Mouse (Mus musculus): ENCODE measurements around the gene Abl1.

Abl1 gene

GRCm38 (mm10) chr2:31689045-31689444, 869 bp downstream of the Abl1 start:
- DNase-seq (ENCODE audit: low spot score in 2 of 2), result no peak

DNA sequence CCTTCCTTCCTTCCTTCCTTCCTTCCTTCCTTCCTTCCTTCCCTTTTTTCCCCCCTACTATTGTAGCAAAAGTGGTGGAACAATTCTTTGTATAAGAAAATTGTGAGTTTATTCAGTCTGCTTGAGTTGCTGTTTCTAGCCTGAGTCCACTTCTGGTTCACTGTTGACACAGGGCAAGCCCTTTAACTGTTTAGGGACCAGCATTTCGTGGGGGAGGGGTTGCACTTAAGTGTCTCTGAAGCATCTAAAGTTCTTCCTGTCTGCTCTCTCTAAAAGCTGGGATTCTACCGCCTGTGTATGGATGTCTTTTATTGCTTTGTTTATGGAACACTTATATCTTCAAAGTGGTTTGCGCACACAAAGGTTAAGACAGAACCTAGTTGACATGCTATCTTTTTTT, 1.9 kb downstream of the Abl1 start:
- DNase-seq (ENCODE audit: low spot score in 2 of 2), result no peak

DNA sequence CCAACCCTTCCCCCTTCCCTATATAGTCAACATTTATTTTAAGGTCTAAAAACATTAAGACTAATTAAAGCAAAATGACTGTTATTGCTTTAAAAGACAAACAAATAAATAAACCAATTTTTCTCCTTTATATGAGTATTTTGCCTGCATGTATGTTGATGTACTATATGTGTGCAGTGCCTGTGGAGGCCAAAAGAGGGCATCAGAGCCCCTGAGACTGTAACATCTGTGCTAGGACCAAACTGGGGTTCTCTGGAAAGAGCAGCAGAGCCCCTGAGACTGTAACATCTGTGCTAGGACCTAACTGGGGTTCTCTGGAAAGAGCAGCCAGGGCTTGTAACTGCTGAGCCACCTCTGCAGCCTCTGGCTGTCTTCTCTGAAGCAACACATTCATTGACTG, 10.0 kb downstream of the Abl1 start:
- DNase-seq (ENCODE audit: low spot score in 2 of 2), result no peak

DNA sequence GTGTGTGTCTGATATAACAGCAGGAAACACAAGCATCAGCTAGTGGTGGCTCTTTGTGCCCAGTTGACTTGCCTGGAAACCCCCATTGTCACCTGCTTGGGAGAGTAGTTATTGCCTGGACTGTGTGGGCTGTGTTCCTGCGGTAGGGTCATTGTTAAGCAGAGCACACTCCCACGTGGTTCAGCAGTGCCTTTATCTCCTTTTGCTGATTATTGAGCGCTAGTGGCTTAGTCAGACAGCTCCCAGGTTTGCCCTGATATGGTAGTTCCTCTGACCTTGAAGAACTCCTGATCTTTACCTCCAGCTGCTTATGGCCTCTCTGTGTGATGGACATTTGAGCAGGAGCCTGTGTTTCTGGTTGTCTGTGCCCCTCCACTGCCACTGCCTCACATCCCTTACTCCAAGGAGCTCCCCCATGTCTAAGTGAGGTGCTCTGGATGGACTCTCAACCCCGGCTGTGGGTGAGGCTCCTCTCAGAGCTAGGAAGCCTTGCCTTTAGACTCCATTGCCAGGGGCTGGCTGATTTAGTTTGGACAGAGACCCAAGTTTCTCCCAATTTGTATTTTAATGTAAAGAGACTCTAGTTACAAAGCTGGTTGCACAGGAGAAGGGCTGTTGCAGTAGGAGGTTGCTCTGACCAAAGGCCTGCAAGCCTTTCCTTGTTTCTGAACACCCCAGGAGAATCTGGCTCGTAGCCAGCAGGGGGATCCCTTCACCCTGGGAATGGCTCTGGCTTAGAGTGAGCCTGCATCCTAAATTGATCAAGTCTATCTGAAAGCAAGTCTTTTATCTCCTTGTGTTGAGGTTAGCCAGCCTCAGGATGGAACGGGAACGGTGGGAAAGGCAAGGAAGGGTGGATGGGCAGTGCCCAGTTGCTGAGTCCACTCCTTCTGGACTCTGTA, 12.6 kb downstream of the Abl1 start:
- no peak for DNase-seq (ENCODE audit: low spot score in 2 of 2)

DNA sequence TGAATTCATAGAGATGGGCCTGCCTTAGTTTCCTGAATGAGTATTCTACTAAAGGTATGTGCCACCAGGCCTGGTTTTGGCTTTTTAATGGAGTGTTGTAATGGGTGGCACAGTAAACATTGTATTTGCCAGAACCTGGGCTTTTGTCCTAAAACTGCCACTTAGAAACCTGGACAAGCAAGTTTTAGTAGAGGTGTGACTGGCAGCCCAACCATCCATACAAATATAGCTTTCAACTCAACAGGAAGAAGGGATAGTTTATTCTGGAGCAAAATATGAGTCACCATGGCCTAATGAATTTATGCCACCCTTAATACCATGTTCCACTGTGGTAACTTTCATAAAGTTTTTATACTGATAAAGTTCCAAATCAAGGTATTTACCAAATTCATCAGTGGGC, 15.1 kb downstream of the Abl1 start:
- no peak for DNase-seq (ENCODE audit: low spot score in 2 of 2)

GRCm38 (mm10) chr2:31705914-31706313, 17.7 kb downstream of the Abl1 start:
- no peak for DNase-seq (ENCODE audit: low spot score in 2 of 2)

GRCm38 (mm10) chr2:31706531-31706930, 18.4 kb downstream of the Abl1 start:
- no peak for DNase-seq (ENCODE audit: low spot score in 2 of 2)

DNA sequence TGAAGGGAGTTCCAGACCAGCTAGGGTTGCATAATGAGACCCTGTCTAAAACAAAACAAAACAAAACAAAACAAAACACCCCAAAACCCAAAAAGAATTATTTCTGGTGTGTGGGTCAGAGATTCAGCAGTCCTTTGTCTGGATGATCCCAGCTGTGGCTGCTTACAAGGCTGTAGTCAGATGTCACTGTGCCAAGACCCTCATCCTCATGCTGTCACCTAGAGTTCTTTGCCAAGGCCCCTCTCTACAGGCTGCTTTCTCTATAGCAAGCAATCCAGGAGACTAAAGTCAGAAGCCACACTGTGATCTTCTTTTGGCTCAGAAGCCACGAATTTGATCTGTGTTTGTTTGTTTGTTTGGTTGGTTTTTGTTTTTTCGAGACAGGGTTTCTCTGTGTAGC, 24.5 kb downstream of the Abl1 start:
- DNase-seq (ENCODE audit: low spot score in 2 of 2), result peak in 1 of 2 experiments; percentile 11

DNA sequence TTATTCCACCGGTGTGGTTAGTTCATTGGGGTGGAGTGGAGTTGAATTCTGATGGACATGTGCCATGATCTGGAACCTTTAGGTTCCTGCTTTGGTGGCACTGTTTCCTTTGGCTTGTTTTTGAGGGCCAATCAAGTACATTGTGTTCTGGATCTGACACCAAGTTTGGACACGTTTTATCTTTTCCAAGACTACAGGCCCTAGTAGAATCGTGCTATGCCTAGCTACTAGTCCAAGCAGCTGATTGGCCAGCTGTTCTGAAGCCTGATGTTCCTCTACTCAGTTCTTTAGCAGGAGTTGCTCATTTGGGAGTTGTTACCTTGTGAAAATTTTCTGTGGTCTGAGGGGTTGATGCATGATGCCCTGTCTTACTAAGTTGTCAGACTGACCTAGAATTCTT, 25.6 kb downstream of the Abl1 start:
- no peak for DNase-seq (ENCODE audit: low spot score in 2 of 2)

GRCm38 (mm10) chr2:31714780-31715179, 26.6 kb downstream of the Abl1 start:
- DNase-seq (ENCODE audit: low spot score in 2 of 2), result no peak

DNA sequence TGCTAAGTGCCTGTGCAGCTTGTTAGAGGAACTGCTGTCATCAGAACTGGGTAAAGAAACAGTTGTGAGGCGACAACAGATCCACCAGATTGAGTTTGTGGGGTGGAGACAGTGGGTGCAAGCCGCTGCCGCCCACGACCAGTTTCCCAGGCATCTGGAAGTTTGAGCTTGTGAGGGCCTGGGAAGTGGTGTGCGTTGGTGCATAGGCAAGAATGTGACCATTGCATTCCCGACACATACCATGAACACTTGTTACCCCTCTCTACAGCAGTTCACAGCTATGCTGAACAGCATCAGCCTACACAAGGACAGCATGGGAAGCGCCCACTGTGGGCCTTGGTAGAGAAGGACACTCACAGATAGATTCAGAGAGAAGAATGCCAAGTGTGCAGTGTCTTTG, 27.8 kb downstream of the Abl1 start:
- no peak for DNase-seq (ENCODE audit: low spot score in 2 of 2)

DNA sequence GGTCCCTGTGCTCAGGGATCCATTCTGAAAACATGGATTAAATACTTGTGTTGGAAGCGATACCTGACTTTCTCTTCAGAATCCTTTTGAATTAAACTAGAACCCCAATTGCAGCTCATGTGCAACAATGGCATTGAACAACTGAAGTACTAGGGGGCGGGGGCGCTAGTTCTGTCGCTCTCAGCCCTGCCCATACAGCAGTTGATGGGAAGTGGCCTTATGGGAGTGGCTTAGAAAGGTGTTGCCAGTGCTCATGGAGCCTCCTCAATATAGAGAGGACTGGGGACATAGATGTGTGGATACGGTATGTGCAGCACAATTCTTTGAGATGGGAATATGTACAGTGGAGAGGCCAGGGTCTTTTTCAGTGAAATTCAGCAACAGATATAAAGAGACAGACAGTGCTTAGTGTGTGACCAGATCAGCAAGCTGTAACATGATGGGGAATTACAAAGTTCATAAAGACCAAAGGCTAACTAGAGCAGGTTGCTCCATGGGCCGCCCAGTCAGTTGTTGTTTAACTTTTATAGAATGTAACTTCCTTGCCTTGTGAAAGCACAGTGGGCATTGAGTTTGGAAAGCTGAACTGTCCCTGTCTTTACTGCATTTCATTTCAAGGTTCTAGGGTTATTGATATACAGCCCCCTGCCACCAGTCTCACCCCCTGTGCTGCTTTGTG, 31.2 kb downstream of the Abl1 start:
- DNase-seq (ENCODE audit: low spot score in 2 of 2), result no peak

- DNase-seq (ENCODE audit: low spot score in 2 of 2), result no peak
Observed at GRCm38 (mm10) chr2:31719944-31720343, 31.8 kb downstream of the Abl1 start.

- no peak for DNase-seq (ENCODE audit: low spot score in 2 of 2)
Observed at GRCm38 (mm10) chr2:31720783-31721182, 32.6 kb downstream of the Abl1 start.

GRCm38 (mm10) chr2:31724730-31725490, 36.7 kb downstream of the Abl1 start:
- no peak for DNase-seq (ENCODE audit: low spot score in 2 of 2)

GRCm38 (mm10) chr2:31727576-31728277, 39.6 kb downstream of the Abl1 start:
- DNase-seq (ENCODE audit: low spot score in 2 of 2), result no peak

DNA sequence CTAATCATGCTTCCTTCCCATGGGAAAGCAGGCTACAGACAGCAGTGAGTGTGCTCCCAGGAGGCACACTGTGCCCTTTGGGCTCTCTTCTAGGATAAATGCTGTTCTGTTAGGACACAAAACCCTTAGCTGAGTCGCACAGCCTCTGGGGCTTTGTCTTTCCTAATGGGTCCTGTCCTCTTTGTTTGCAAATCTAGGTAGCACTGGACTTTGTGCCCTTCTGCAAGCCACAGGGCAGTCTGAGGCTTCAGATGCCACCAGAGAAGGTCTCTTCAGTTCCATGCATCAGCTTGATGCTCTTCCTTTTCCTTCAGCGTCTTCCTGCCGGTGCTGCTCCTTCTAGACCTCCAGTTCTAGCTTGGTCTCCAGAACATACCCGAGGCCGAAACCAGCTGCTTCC, 42.5 kb downstream of the Abl1 start:
- no peak for DNase-seq (ENCODE audit: low spot score in 2 of 2)

- DNase-seq (ENCODE audit: low spot score in 2 of 2), result no peak
Observed at GRCm38 (mm10) chr2:31732497-31732896, 44.3 kb downstream of the Abl1 start.

DNA sequence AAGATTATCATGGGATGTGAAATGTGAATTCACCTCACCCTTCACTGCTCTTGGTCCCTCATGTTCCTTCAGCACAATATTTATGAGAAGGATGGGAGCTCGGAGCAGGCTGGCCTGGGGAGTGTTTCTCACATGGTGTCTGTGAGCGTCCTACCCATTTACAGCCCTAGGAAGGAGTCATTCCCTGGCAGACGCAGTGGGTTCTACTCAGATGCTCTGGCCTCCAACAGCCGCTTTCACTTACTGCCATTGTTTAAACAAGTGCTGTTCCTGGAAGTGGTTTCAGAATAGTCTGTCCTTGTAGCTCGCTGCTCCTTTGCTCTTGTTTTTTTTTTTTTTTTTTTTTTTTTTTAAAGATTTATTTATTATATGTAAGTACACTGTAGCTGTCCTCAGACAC, 45.4 kb downstream of the Abl1 start:
- no peak for DNase-seq (ENCODE audit: low spot score in 2 of 2)

- DNase-seq (ENCODE audit: low spot score in 2 of 2), result no peak
Observed at GRCm38 (mm10) chr2:31739041-31739440, 50.9 kb downstream of the Abl1 start.

DNA sequence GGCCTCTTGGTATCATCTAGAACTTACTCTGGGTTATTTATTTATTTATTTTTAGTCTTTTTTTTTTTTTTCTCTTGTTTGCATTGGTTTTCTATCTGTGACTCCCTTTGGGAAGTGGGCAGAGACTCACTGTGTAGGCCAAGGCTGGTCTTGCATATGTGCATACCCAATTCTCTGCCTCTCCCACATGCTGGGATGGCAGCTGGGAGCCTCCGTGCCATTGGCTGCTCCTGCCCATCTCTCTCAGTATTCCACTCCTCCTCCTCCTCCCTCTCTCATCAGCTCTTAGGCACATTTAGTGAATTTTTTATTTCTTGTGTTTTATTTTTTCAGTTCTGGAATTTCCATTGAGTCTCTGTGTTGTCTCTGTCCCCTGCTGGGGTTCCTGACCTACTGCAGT, 53.6 kb downstream of the Abl1 start:
- DNase-seq (ENCODE audit: low spot score in 2 of 2), result no peak

DNA sequence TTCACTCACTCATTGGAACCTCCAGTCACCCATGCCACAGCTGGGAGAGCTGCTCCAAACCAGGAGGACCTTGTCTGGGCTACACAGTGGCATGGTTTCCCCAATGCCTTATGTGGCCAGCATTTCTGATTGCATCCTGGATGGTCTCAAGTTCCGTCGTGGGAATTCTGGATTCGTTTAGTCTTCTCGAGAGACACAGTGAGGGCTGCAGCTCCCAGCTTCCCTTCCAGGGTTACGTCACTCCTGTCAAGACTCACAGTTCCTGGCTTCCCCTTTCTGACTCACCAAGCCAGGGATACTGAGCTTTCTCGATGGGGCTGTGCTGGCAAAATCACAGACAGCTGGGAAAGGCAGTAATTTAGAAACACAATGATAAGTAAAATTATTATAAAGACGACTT, 54.0 kb downstream of the Abl1 start:
- no peak for DNase-seq (ENCODE audit: low spot score in 2 of 2)
